Mouse (Mus musculus): ENCODE measurements around the gene Itga8. TPM values are rescaled to one million over a fixed set of nuclear protein-coding genes. Genes with fewer than 3 reads are reported as not detected.

Gene Itga8
- polyA plus RNA-seq, 1 experiment, result not detected

- 94% methylated on average over 1 of the region's 1 CpGs for WGBS
These were observed 21.1 kb downstream of the Itga8 start for GRCm38 (mm10) chr2:12280664-12281063.

GRCm38 (mm10) chr2:12279070-12279612 lies 22.6 kb downstream of the Itga8 start:
- TF ChIP-seq POLR2A (IDR thresholded peaks at IDR 0.05; ENCODE audit: insufficient read depth, low read depth, low read length) (no peak), CTCF (IDR thresholded peaks at IDR 0.05; ENCODE audit: insufficient read depth, low read depth, low read length) (no peak)
- Histone ChIP-seq H3K4me3 (ENCODE audit: insufficient read depth, low read depth, low read length) (no peak overlapping the region), H3K27ac (ENCODE audit: insufficient read depth, low read depth, low read length) (no peak overlapping the region), H3K4me1 (ENCODE audit: control insufficient read depth, insufficient read depth, low read length) (no peaks in the 10 kb centered on the region)
- WGBS, result 58% methylated on average over 4 of the region's 4 CpGs

More at GRCm38 (mm10) chr2:12280664-12281063, 21.1 kb downstream of the Itga8 start:
- no peak for TF ChIP-seq POLR2A (IDR thresholded peaks at IDR 0.05; ENCODE audit: insufficient read depth, low read depth, low read length)
- TF ChIP-seq CTCF (IDR thresholded peaks at IDR 0.05; ENCODE audit: insufficient read depth, low read depth, low read length), result no peak
- H3K4me3 ChIP-seq (ENCODE audit: insufficient read depth, low read depth, low read length), result no peak overlapping the region
- no peaks in the 10 kb centered on the region for H3K4me1 ChIP-seq (ENCODE audit: control insufficient read depth, insufficient read depth, low read length)
- H3K27ac ChIP-seq (ENCODE audit: insufficient read depth, low read depth, low read length), result no peak overlapping the region

GRCm38 (mm10) chr2:12256635-12257317 lies 44.9 kb downstream of the Itga8 start:
- 68% methylated on average over 2 of the region's 2 CpGs for WGBS
- Histone ChIP-seq H3K4me1 (ENCODE audit: control insufficient read depth, insufficient read depth, low read length) (no peaks in the 10 kb centered on the region), H3K27ac (ENCODE audit: insufficient read depth, low read depth, low read length) (no peak overlapping the region), H3K4me3 (ENCODE audit: insufficient read depth, low read depth, low read length) (no peak overlapping the region)
- no peak for TF ChIP-seq CTCF (IDR thresholded peaks at IDR 0.05; ENCODE audit: insufficient read depth, low read depth, low read length)
- TF ChIP-seq POLR2A (IDR thresholded peaks at IDR 0.05; ENCODE audit: insufficient read depth, low read depth, low read length), result no peak

GRCm38 (mm10) chr2:12255901-12256300 lies 45.8 kb downstream of the Itga8 start:
- Histone ChIP-seq H3K4me3 (ENCODE audit: insufficient read depth, low read depth, low read length) (no peak overlapping the region), H3K4me1 (ENCODE audit: control insufficient read depth, insufficient read depth, low read length) (no peaks in the 10 kb centered on the region), H3K27ac (ENCODE audit: insufficient read depth, low read depth, low read length) (no peak overlapping the region)
- TF ChIP-seq CTCF (IDR thresholded peaks at IDR 0.05; ENCODE audit: insufficient read depth, low read depth, low read length) (no peak), POLR2A (IDR thresholded peaks at IDR 0.05; ENCODE audit: insufficient read depth, low read depth, low read length) (no peak)
- 88% methylated on average over 2 of the region's 2 CpGs for WGBS

- 95% methylated on average over 3 of the region's 3 CpGs for WGBS
- no peak overlapping the region for H3K4me3 ChIP-seq (ENCODE audit: insufficient read depth, low read depth, low read length)
- TF ChIP-seq CTCF (IDR thresholded peaks at IDR 0.05; ENCODE audit: insufficient read depth, low read depth, low read length), result no peak
- TF ChIP-seq POLR2A (IDR thresholded peaks at IDR 0.05; ENCODE audit: insufficient read depth, low read depth, low read length), result no peak
- no peak overlapping the region for H3K27ac ChIP-seq (ENCODE audit: insufficient read depth, low read depth, low read length)
- no peaks in the 10 kb centered on the region for H3K4me1 ChIP-seq (ENCODE audit: control insufficient read depth, insufficient read depth, low read length)
These were observed 66.4 kb downstream of the Itga8 start for GRCm38 (mm10) chr2:12235345-12235744.

GRCm38 (mm10) chr2:12229721-12230120 lies 72.0 kb downstream of the Itga8 start:
- H3K27ac ChIP-seq (ENCODE audit: insufficient read depth, low read depth, low read length), result no peak overlapping the region
- 83% methylated on average over 2 of the region's 2 CpGs for WGBS
- no peak overlapping the region for H3K4me3 ChIP-seq (ENCODE audit: insufficient read depth, low read depth, low read length)
- no peak for TF ChIP-seq CTCF (IDR thresholded peaks at IDR 0.05; ENCODE audit: insufficient read depth, low read depth, low read length)
- no peak for TF ChIP-seq POLR2A (IDR thresholded peaks at IDR 0.05; ENCODE audit: insufficient read depth, low read depth, low read length)
- H3K4me1 ChIP-seq (ENCODE audit: control insufficient read depth, insufficient read depth, low read length), result no peaks in the 10 kb centered on the region

- 75% methylated on average over 3 of the region's 3 CpGs for WGBS
- Histone ChIP-seq H3K4me3 (ENCODE audit: insufficient read depth, low read depth, low read length) (no peak overlapping the region), H3K4me1 (ENCODE audit: control insufficient read depth, insufficient read depth, low read length) (no peaks in the 10 kb centered on the region), H3K27ac (ENCODE audit: insufficient read depth, low read depth, low read length) (no peak overlapping the region)
- TF ChIP-seq POLR2A (IDR thresholded peaks at IDR 0.05; ENCODE audit: insufficient read depth, low read depth, low read length) (no peak), CTCF (IDR thresholded peaks at IDR 0.05; ENCODE audit: insufficient read depth, low read depth, low read length) (no peak)
These were observed 73.4 kb downstream of the Itga8 start for GRCm38 (mm10) chr2:12228335-12228734.

GRCm38 (mm10) chr2:12227243-12227642 lies 74.5 kb downstream of the Itga8 start:
- WGBS, result 40% methylated on average over 2 of the region's 2 CpGs
- Histone ChIP-seq H3K4me3 (ENCODE audit: insufficient read depth, low read depth, low read length) (no peak overlapping the region), H3K27ac (ENCODE audit: insufficient read depth, low read depth, low read length) (no peak overlapping the region), H3K4me1 (ENCODE audit: control insufficient read depth, insufficient read depth, low read length) (no peaks in the 10 kb centered on the region)
- TF ChIP-seq CTCF (IDR thresholded peaks at IDR 0.05; ENCODE audit: insufficient read depth, low read depth, low read length) (no peak), POLR2A (IDR thresholded peaks at IDR 0.05; ENCODE audit: insufficient read depth, low read depth, low read length) (no peak)

GRCm38 (mm10) chr2:12226367-12226766 lies 75.4 kb downstream of the Itga8 start:
- H3K4me1 ChIP-seq (ENCODE audit: control insufficient read depth, insufficient read depth, low read length), result no peaks in the 10 kb centered on the region
- H3K4me3 ChIP-seq (ENCODE audit: insufficient read depth, low read depth, low read length), result no peak overlapping the region
- TF ChIP-seq POLR2A (IDR thresholded peaks at IDR 0.05; ENCODE audit: insufficient read depth, low read depth, low read length) (no peak), CTCF (IDR thresholded peaks at IDR 0.05; ENCODE audit: insufficient read depth, low read depth, low read length) (no peak)
- 100% methylated on average over 1 of the region's 1 CpGs for WGBS
- H3K27ac ChIP-seq (ENCODE audit: insufficient read depth, low read depth, low read length), result no peak overlapping the region
